Mouse (Mus musculus): Measurements from ENCODE around the gene Nubp1. TPM values are rescaled to one million over a fixed set of nuclear protein-coding genes. Genes with fewer than 3 reads are reported as not detected.

Nubp1 gene
- polyA plus RNA-seq, 1 experiment from 2014 or later, result 45.3 TPM

GRCm38 (mm10) chr16:10432387-10432786 is 20.6 kb downstream of the Nubp1 start:
- 87% methylated on average over 4 of the region's 4 CpGs for WGBS
- Histone ChIP-seq H3K4me2 (no peak overlapping the region), H3K4me1 (replicated peaks) (no peaks in the 10 kb centered on the region), H3K27me3 (no peaks in the 10 kb centered on the region), H3K27ac (no peak overlapping the region), H3K4me3 (no peak overlapping the region), H3K9ac (no peak overlapping the region), H3K36me3 (peaks cover 26% of the 10 kb centered on the region), H3K9me3 (no peaks in the 10 kb centered on the region)
- ATAC-seq (ENCODE audit: low FRiP score), result no peak

GRCm38 (mm10) chr16:10433344-10433743 is 21.6 kb downstream of the Nubp1 start:
- Histone ChIP-seq H3K9me3 (no peaks in the 10 kb centered on the region), H3K27me3 (no peaks in the 10 kb centered on the region), H3K36me3 (peaks cover 29% of the 10 kb centered on the region), H3K9ac (no peak overlapping the region), H3K4me3 (no peak overlapping the region), H3K4me2 (no peak overlapping the region), H3K4me1 (replicated peaks) (no peaks in the 10 kb centered on the region), H3K27ac (no peak overlapping the region)
- no peak for ATAC-seq (ENCODE audit: low FRiP score)
- WGBS, result 90% methylated on average over 5 of the region's 5 CpGs

- WGBS, result 84% methylated on average over 6 of the region's 6 CpGs
- Histone ChIP-seq H3K4me2 (no peak overlapping the region), H3K9ac (no peak overlapping the region), H3K36me3 (peaks cover 37% of the 10 kb centered on the region), H3K4me3 (no peak overlapping the region), H3K4me1 (replicated peaks) (no peaks in the 10 kb centered on the region), H3K27me3 (no peaks in the 10 kb centered on the region), H3K9me3 (no peaks in the 10 kb centered on the region), H3K27ac (no peak overlapping the region)
- ATAC-seq (ENCODE audit: low FRiP score), result no peak
Measured at GRCm38 (mm10) chr16:10436166-10436565, 24.4 kb downstream of the Nubp1 start.

- Histone ChIP-seq H3K9ac (no peak overlapping the region), H3K4me3 (no peak overlapping the region), H3K4me2 (no peak overlapping the region), H3K9me3 (no peaks in the 10 kb centered on the region), H3K4me1 (replicated peaks) (peaks cover 10% of the 10 kb centered on the region), H3K27ac (no peak overlapping the region), H3K36me3 (peaks cover 25% of the 10 kb centered on the region), H3K27me3 (no peaks in the 10 kb centered on the region)
- no peak for ATAC-seq (ENCODE audit: low FRiP score)
- 85% methylated on average over 5 of the region's 5 CpGs for WGBS
Measured at GRCm38 (mm10) chr16:10438055-10438454, 26.3 kb downstream of the Nubp1 start.

- Histone ChIP-seq H3K4me2 (no peak overlapping the region), H3K9me3 (no peaks in the 10 kb centered on the region), H3K9ac (no peak overlapping the region), H3K4me3 (no peak overlapping the region), H3K27me3 (no peaks in the 10 kb centered on the region), H3K36me3 (peaks cover 21% of the 10 kb centered on the region), H3K27ac (no peak overlapping the region), H3K4me1 (replicated peaks) (peaks cover 42% of the 10 kb centered on the region)
- no peak for ATAC-seq (ENCODE audit: low FRiP score)
- 88% methylated on average over 6 of the region's 6 CpGs for WGBS
Measured at GRCm38 (mm10) chr16:10441328-10441727, 29.6 kb downstream of the Nubp1 start.

GRCm38 (mm10) chr16:10441761-10442160 is 30.0 kb downstream of the Nubp1 start:
- no peaks in the 10 kb centered on the region for H3K27me3 ChIP-seq
- WGBS, result 90% methylated on average over 4 of the region's 4 CpGs
- H3K4me1 ChIP-seq (replicated peaks), result peaks cover 47% of the 10 kb centered on the region
- H3K9ac ChIP-seq, result no peak overlapping the region
- no peak overlapping the region for H3K27ac ChIP-seq
- no peak overlapping the region for H3K4me2 ChIP-seq
- ATAC-seq (ENCODE audit: low FRiP score), result no peak
- H3K36me3 ChIP-seq, result peaks cover 21% of the 10 kb centered on the region
- H3K4me3 ChIP-seq, result no peak overlapping the region
- no peaks in the 10 kb centered on the region for H3K9me3 ChIP-seq

GRCm38 (mm10) chr16:10443723-10444122 is 32.0 kb downstream of the Nubp1 start:
- H3K9ac ChIP-seq, result no peak overlapping the region
- ATAC-seq (ENCODE audit: low FRiP score), result no peak
- no peak overlapping the region; the same call in 1 of the 2 replicates for H3K4me2 ChIP-seq
- no peak overlapping the region for H3K4me3 ChIP-seq
- no peaks in the 10 kb centered on the region for H3K27me3 ChIP-seq
- no peaks in the 10 kb centered on the region for H3K9me3 ChIP-seq
- H3K36me3 ChIP-seq, result peaks cover 10% of the 10 kb centered on the region
- H3K27ac ChIP-seq, result no peak overlapping the region
- peaks cover 56% of the 10 kb centered on the region for H3K4me1 ChIP-seq (replicated peaks)

- ATAC-seq (ENCODE audit: low FRiP score), result peak; percentile 87
- H3K9ac ChIP-seq, result peak overlapping the region; percentile 88
- H3K4me2 ChIP-seq, result peak overlapping the region; percentile 85
- 13% methylated on average over 13 of the region's 13 CpGs for WGBS
- H3K4me3 ChIP-seq, result peak overlapping the region; percentile 65
- peak overlapping the region; percentile 92 for H3K27ac ChIP-seq
- no peaks in the 10 kb centered on the region for H3K9me3 ChIP-seq
- H3K27me3 ChIP-seq, result no peaks in the 10 kb centered on the region
- no peaks in the 10 kb centered on the region for H3K36me3 ChIP-seq
- peaks cover 52% of the 10 kb centered on the region for H3K4me1 ChIP-seq (replicated peaks)
Measured at GRCm38 (mm10) chr16:10446573-10447263, 35.0 kb downstream of the Nubp1 start.

- Histone ChIP-seq H3K9me3 (no peaks in the 10 kb centered on the region), H3K27me3 (no peaks in the 10 kb centered on the region), H3K36me3 (no peaks in the 10 kb centered on the region), H3K9ac (peak within 1 kb of the TSS; percentile 88), H3K4me3 (peak within 1 kb of the TSS; percentile 65), H3K4me2 (peak within 1 kb of the TSS; percentile 85), H3K4me1 (replicated peaks) (peaks cover 52% of the 10 kb centered on the region), H3K27ac (peak within 1 kb of the TSS; percentile 92)
- ATAC-seq (ENCODE audit: low FRiP score), result peak; percentile 97
- under 1% methylated on average over 12 of the region's 12 CpGs for WGBS
Measured at GRCm38 (mm10) chr16:10447264-10447594, 35.5 kb downstream of the Nubp1 start, which contains the start of gene Tvp23a. TSS of gene Tvp23a (minus strand) at chr16:10447362.

- H3K4me2 ChIP-seq, result peak overlapping the region; percentile 85
- no peaks in the 10 kb centered on the region for H3K36me3 ChIP-seq
- H3K9me3 ChIP-seq, result no peaks in the 10 kb centered on the region
- 0 out of 2 replicates have a peak, but pooled peaks have one; percentile 2 for ATAC-seq (ENCODE audit: low FRiP score)
- H3K27me3 ChIP-seq, result no peaks in the 10 kb centered on the region
- H3K4me3 ChIP-seq, result peak overlapping the region; percentile 65
- peaks cover 48% of the 10 kb centered on the region for H3K4me1 ChIP-seq (replicated peaks)
- WGBS, result 80% methylated on average over 2 of the region's 2 CpGs
- peak overlapping the region; percentile 88 for H3K9ac ChIP-seq
- peak overlapping the region; percentile 92 for H3K27ac ChIP-seq
Measured at GRCm38 (mm10) chr16:10447781-10448180, 36.0 kb downstream of the Nubp1 start.

GRCm38 (mm10) chr16:10448931-10449330 is 37.2 kb downstream of the Nubp1 start:
- no peaks in the 10 kb centered on the region for H3K27me3 ChIP-seq
- H3K4me3 ChIP-seq, result no peak overlapping the region
- peaks cover 38% of the 10 kb centered on the region for H3K4me1 ChIP-seq (replicated peaks)
- 88% methylated on average over 9 of the region's 9 CpGs for WGBS
- no peak overlapping the region for H3K27ac ChIP-seq
- no peak overlapping the region for H3K4me2 ChIP-seq
- no peaks in the 10 kb centered on the region for H3K36me3 ChIP-seq
- H3K9ac ChIP-seq, result no peak overlapping the region
- no peaks in the 10 kb centered on the region for H3K9me3 ChIP-seq
- no peak for ATAC-seq (ENCODE audit: low FRiP score)

- no peaks in the 10 kb centered on the region for H3K36me3 ChIP-seq
- no peaks in the 10 kb centered on the region for H3K27me3 ChIP-seq
- no peaks in the 10 kb centered on the region for H3K9me3 ChIP-seq
- WGBS, result 83% methylated on average over 2 of the region's 2 CpGs
- no peak for ATAC-seq (ENCODE audit: low FRiP score)
- no peak overlapping the region for H3K4me2 ChIP-seq
- H3K4me1 ChIP-seq (replicated peaks), result peaks cover 8% of the 10 kb centered on the region
- no peak overlapping the region for H3K27ac ChIP-seq
- H3K9ac ChIP-seq, result no peak overlapping the region
- H3K4me3 ChIP-seq, result no peak overlapping the region
Measured at GRCm38 (mm10) chr16:10451906-10452305, 40.2 kb downstream of the Nubp1 start.

GRCm38 (mm10) chr16:10452445-10452896 is 40.7 kb downstream of the Nubp1 start:
- H3K9ac ChIP-seq, result no peak overlapping the region
- no peak overlapping the region for H3K27ac ChIP-seq
- ATAC-seq (ENCODE audit: low FRiP score), result peak; percentile 68
- no peak overlapping the region for H3K4me2 ChIP-seq
- no peak overlapping the region for H3K4me3 ChIP-seq
- no peaks in the 10 kb centered on the region for H3K36me3 ChIP-seq
- H3K4me1 ChIP-seq (replicated peaks), result peaks cover 6% of the 10 kb centered on the region
- H3K27me3 ChIP-seq, result no peaks in the 10 kb centered on the region
- WGBS, result 67% methylated on average over 8 of the region's 8 CpGs
- H3K9me3 ChIP-seq, result no peaks in the 10 kb centered on the region
